Mouse (Mus musculus) kidney, postnatal 0 days (tissue): ENCODE measurements at regions not wholly inside any gene's neighbourhood (a gene's known extent, or its start where the extent isn't known, plus 50 kb on each side); places are given as distances from the start of the nearest gene placed in this dataset.

ENCODE experiments used
- ATAC-seq: fragments of 200-750 bp; cut with Nextera tagmentation; replicated peaks from 2 replicates; pipeline ENCODE4 v1.8.0; 2017; ENCODE audit warnings: low read depth, moderate number of reproducible peaks, moderate TSS enrichment, moderate library complexity; ENCODE audit not compliant: low FRiP score
- DNase-seq: peaks from one replicate; pipeline ENCODE4 v3.0.0-alpha.2; 2016; ENCODE audit warnings: low spot score
- H3K27ac ChIP-seq: fragments of 300-500 bp; sonication (generic); 2 replicates; pipeline ENCODE4 v1.5.1; 2014; ENCODE audit warnings: mild to moderate bottlenecking
- H3K27me3 ChIP-seq: fragments of 300-500 bp; sonication (generic); 2 replicates; pipeline ENCODE4 v1.6.1; 2014; ENCODE audit warnings: low read length, mixed read lengths; ENCODE audit not compliant: insufficient read depth
- H3K36me3 ChIP-seq: fragments of 300-500 bp; sonication (generic); 2 replicates; pipeline ENCODE4 v1.6.1; 2014; ENCODE audit warnings: low read length, mixed read lengths; ENCODE audit not compliant: insufficient read depth
- H3K4me1 ChIP-seq: fragments of 300-500 bp; sonication (generic); replicated peaks from 2 replicates; pipeline ENCODE4 v1.6.1; 2014; ENCODE audit warnings: antibody characterized with exemption, low read length, mixed read lengths; ENCODE audit not compliant: insufficient read depth
- H3K4me2 ChIP-seq: fragments of 300-500 bp; sonication (generic); 2 replicates; pipeline ENCODE4 v1.6.1; 2014; ENCODE audit warnings: mild to moderate bottlenecking, low read length, moderate library complexity, mixed read lengths
- H3K4me3 ChIP-seq: fragments of 300-500 bp; sonication (generic); replicated peaks from 2 replicates; pipeline ENCODE4 v1.5.1; 2014; ENCODE audit warnings: low read depth, low read length
- H3K9ac ChIP-seq: fragments of 300-500 bp; sonication (generic); 2 replicates; pipeline ENCODE4 v1.6.1; 2014; ENCODE audit warnings: low read depth, low read length
- H3K9me3 ChIP-seq: fragments of 300-500 bp; sonication (generic); replicated peaks from 2 replicates; pipeline ENCODE4 v1.6.1; 2016; ENCODE audit warnings: low read length, inconsistent platforms, mixed read lengths
- CTCF ChIP-seq: IDR thresholded peaks from 2 replicates; pipeline ENCODE4 v1.5.1; 2016; ENCODE audit warnings: antibody characterized with exemption, low read depth, mild to moderate bottlenecking, moderate library complexity
- WGBS: fragments of 180-500 bp; shearing (Covaris S2); extraction: QIAGEN DNeasy Blood & Tissue Kit; methylation state at CpG from one replicate; pipeline ENCODE4 v1.1.7; 2014; 5-methylcytosine and 5-hydroxymethylcytosine counted together

DNA sequence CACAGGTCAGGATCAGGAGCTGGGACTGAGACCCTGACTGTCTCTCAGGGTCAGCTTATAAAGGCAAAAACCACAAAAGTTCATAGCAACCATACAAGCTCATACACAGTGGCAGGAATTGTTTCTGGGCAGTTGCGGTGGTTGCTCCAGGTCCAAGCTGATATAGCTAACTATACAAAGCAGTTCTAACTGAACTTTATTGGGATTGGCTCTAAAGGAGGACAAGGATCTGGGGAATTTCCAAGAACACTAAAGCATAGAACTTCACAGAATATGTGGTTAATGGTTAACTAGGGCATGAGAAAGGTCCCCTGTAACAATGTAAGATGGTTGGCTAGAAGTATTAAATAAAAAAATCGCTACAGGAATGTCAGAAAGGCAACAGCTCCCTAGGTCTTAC lies 748.0 kb upstream of the Crim1 start:
- H3K9ac ChIP-seq = no peak overlapping the region
- ATAC-seq (peak; percentile 52; the same call in 1 of the 2 replicates), DNase-seq (peak; percentile 18)
- no peaks in the 10 kb centered on the region for H3K27me3 ChIP-seq
- H3K9me3 ChIP-seq = no peaks in the 10 kb centered on the region
- no peaks in the 10 kb centered on the region for H3K36me3 ChIP-seq
- H3K27ac ChIP-seq = no peak overlapping the region
- no peak overlapping the region for H3K4me3 ChIP-seq
- 60% methylated on average over 2 of the region's 2 CpGs for WGBS
- H3K4me2 ChIP-seq = no peak overlapping the region
- no peak for TF ChIP-seq CTCF
- H3K4me1 ChIP-seq = no peaks in the 10 kb centered on the region

DNA sequence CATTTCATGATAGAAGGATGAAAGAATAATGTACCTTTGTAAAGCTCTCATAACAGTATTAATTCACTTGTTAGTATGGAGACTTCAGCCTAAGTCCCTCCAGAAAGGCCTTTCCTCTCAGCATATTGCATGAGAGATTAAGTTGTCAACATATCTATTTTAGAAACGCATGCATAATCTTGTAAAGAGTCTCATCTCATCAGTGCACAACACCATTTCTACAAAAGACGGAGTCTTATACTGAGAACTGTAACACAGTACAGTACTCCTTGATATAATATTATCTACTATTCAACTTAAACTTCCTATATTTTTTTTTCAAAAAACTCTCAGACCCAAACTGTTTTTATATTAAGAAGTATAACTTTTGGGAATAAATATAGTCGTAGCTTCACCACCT lies 730.4 kb upstream of the Crim1 start:
- no peaks in the 10 kb centered on the region for H3K9me3 ChIP-seq
- no peak overlapping the region for H3K27ac ChIP-seq
- ATAC-seq (no peak), DNase-seq (no peak)
- no peaks in the 10 kb centered on the region for H3K36me3 ChIP-seq
- H3K27me3 ChIP-seq = no peaks in the 10 kb centered on the region
- WGBS = 67% methylated on average over 3 of the region's 3 CpGs
- no peak overlapping the region for H3K4me2 ChIP-seq
- no peak overlapping the region for H3K4me3 ChIP-seq
- TF ChIP-seq CTCF = no peak
- H3K9ac ChIP-seq = no peak overlapping the region
- no peaks in the 10 kb centered on the region for H3K4me1 ChIP-seq

DNA sequence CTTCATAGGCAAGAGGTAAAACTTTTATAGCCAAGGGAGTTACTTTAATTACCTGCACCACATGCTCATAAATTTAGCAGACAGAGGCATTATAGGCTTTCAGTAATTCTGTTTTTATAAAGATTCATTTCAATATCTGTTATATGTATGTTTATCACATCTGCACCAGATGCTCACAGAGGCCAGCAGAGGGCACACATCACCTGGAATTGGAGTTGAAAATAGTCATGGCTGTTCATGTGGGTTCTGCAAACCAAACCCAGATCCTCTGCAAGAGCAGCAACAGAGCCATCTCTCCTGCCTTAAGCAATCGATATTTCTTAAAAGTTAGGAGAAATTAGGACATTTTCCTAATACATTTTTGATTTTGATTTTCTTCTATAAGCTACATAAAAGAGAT lies 729.9 kb upstream of the Crim1 start:
- DNase-seq = no peak
- Histone ChIP-seq H3K9ac (no peak overlapping the region), H3K4me3 (no peak overlapping the region), H3K27me3 (no peaks in the 10 kb centered on the region), H3K36me3 (no peaks in the 10 kb centered on the region), H3K4me1 (no peaks in the 10 kb centered on the region), H3K4me2 (no peak overlapping the region), H3K27ac (no peak overlapping the region), H3K9me3 (no peaks in the 10 kb centered on the region)
- TF ChIP-seq CTCF = peak; percentile 40; the same call in 1 of the 2 replicates
- WGBS = 72% methylated on average over 1 of the region's 1 CpGs
- ATAC-seq = no peak

DNA sequence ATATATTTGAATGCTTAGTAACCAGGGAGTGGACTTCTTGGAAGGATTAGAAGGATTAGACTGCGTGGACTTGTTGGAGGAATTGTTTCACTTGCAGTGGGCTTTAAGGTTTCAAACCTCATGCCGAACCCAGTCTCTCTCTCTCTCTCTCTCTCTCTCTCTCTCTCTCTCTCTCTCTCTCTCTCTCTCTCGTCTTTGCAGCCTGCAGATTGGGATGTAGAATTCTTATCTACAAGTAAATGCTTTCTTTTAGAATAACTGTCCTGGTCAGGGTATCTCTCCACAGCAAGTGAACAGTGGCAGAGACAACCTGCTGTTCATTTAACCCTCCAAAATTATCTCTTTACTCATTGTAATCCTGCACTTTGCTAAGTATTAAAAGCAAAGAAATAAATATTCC lies 728.1 kb upstream of the Crim1 start:
- no peak for ATAC-seq
- no peak for DNase-seq
- WGBS = 66% methylated on average over 3 of the region's 3 CpGs
- no peaks in the 10 kb centered on the region for H3K4me1 ChIP-seq
- no peaks in the 10 kb centered on the region for H3K27me3 ChIP-seq
- no peak for TF ChIP-seq CTCF
- H3K27ac ChIP-seq = no peak overlapping the region
- H3K4me2 ChIP-seq = no peak overlapping the region
- no peaks in the 10 kb centered on the region for H3K36me3 ChIP-seq
- no peak overlapping the region for H3K4me3 ChIP-seq
- H3K9me3 ChIP-seq = no peaks in the 10 kb centered on the region
- no peak overlapping the region for H3K9ac ChIP-seq
